Mouse (Mus musculus): ENCODE data around the gene Olfr320.

- TF ChIP-seq CTCF (IDR thresholded peaks at IDR 0.05; ENCODE audit: insufficient read depth, low read length) (no peak), POLR2A (IDR thresholded peaks at IDR 0.05; ENCODE audit: borderline replicate concordance, extremely low read depth, low read depth, low read length) (no peak)
These were observed 11.6 kb upstream of the Olfr320 start for GRCm38 (mm10) chr11:58669252-58669651.

Data from lung, adult 2 months (tissue).